Mouse (Mus musculus) limb, embryonic 12.5 days (tissue): Measurements from ENCODE around the gene Ctnnbl1. TPM values are rescaled to one million over a fixed set of nuclear protein-coding genes. Genes with fewer than 3 reads are reported as not detected.

ENCODE experiments used
- ATAC-seq: fragments of 200-750 bp; cut with Nextera tagmentation; 2 replicates; pipeline ENCODE4 v1.8.0; 2017; ENCODE audit warnings: low read depth, moderate TSS enrichment; ENCODE audit not compliant: insufficient number of reproducible peaks, insufficient read depth, low FRiP score, low TSS enrichment
- H3K27ac ChIP-seq: fragments of 300-500 bp; sonication (generic); 2 replicates; pipeline ENCODE4 v1.5.1; 2016; ENCODE audit warnings: mild to moderate bottlenecking, moderate library complexity
- H3K27me3 ChIP-seq: fragments of 300-500 bp; sonication (generic); 2 replicates; pipeline ENCODE4 v1.6.1; 2016; ENCODE audit warnings: mild to moderate bottlenecking, moderate library complexity
- H3K36me3 ChIP-seq: fragments of 300-500 bp; sonication (generic); 2 replicates; pipeline ENCODE4 v1.6.1; 2016; ENCODE audit warnings: mild to moderate bottlenecking, moderate library complexity
- H3K4me1 ChIP-seq: fragments of 300-500 bp; sonication (generic); replicated peaks from 2 replicates; pipeline ENCODE4 v1.6.1; 2016
- H3K4me2 ChIP-seq: fragments of 300-500 bp; sonication (generic); 2 replicates; pipeline ENCODE4 v1.6.1; 2016; ENCODE audit warnings: mild to moderate bottlenecking, moderate library complexity
- H3K4me3 ChIP-seq: fragments of 300-500 bp; sonication (generic); replicated peaks from 2 replicates; pipeline ENCODE4 v1.5.1; 2016; ENCODE audit warnings: mild to moderate bottlenecking
- H3K9ac ChIP-seq: fragments of 300-500 bp; sonication (generic); replicated peaks from 2 replicates; pipeline ENCODE4 v1.6.1; 2016; ENCODE audit warnings: mild to moderate bottlenecking, moderate library complexity
- H3K9me3 ChIP-seq: fragments of 300-500 bp; sonication (generic); 2 replicates; pipeline ENCODE4 v1.6.1; 2016; ENCODE audit warnings: mild to moderate bottlenecking, moderate library complexity
- WGBS: fragments of 180-500 bp; shearing (Covaris S2); methylation state at CpG from one replicate; pipeline ENCODE4 v1.1.7; 2016; 5-methylcytosine and 5-hydroxymethylcytosine counted together
- polyA plus RNA-seq: library from polyadenylated mRNA; unstranded; fragments of >200 nt; fragmentation: Nextera tagmentation; extraction: Ambion mirVana; gene quantifications from 2 replicates; pipeline ENCODE4 v1.2.1, GENCODE M21; 2016

Ctnnbl1 gene
- polyA plus RNA-seq, 1 experiment from 2014 or later = 76.6 TPM

GRCm38 (mm10) chr2:157707191-157707923 is 29.8 kb upstream of the Ctnnbl1 start:
- Histone ChIP-seq H3K36me3 (no peaks in the 10 kb centered on the region), H3K4me2 (no peak overlapping the region), H3K27me3 (peaks cover 26% of the 10 kb centered on the region), H3K9me3 (no peaks in the 10 kb centered on the region), H3K27ac (no peak overlapping the region), H3K9ac (no peak overlapping the region), H3K4me1 (peaks cover 16% of the 10 kb centered on the region), H3K4me3 (no peak overlapping the region)
- WGBS = 45% methylated on average over 11 of the region's 11 CpGs
- no peak for ATAC-seq

DNA sequence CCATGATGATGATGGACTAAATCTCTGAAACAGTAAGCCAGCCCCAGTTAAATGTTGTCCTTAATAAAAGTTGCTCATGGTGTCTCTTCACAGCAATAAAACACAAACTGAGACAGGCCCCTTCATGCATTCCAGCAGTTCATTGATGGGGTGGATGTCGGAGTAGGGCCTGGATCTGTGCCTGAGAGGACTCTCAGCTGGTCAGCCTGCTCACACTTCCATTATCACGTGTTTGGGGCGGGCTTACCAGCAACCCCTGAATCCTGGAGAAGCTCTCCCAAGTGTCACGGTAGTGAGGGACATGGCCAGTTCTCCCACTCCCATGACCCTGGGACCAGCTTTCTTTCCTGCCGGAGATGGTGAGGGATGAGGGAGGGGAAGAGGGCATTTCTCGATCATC is 24.5 kb upstream of the Ctnnbl1 start:
- WGBS = 74% methylated on average over 6 of the region's 6 CpGs
- Histone ChIP-seq H3K27ac (no peak overlapping the region), H3K9ac (no peak overlapping the region), H3K36me3 (no peaks in the 10 kb centered on the region), H3K27me3 (no peaks in the 10 kb centered on the region), H3K4me1 (peaks cover 12% of the 10 kb centered on the region; the same call in 1 of the 2 replicates), H3K9me3 (no peaks in the 10 kb centered on the region), H3K4me2 (no peak overlapping the region), H3K4me3 (no peak overlapping the region)
- no peak for ATAC-seq

DNA sequence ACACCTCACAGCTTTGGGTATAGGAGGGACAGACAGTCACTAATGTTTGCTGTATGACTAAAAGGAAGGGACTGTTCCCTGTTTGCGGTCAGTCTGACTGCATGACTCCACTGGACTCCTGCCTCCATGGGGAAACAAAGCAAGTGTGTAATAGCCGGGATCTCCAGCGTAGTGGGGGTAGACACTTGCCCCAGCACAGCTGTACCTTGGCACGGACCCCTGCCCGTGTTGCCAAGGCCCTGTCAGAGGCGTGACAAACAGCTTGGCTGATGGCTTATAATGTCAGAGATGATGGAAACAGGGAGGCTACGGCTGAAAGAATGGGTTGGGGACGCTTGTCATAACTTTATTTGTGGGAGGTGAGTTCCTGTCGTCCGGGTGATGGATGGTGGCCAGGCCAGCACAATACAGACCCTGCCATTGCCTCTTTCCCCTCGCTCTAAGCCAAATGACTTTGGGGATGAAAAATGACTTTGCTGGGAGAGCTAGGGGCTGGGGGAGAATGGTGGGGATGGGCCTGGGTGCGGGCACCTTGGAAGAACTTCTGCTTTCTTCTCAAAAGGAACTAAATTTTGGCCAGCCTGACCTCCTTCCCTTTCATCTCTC is 21.5 kb upstream of the Ctnnbl1 start:
- Histone ChIP-seq H3K9me3 (0 out of 2 replicates have a peak, but pooled peaks cover under 1% of the 10 kb centered on the region), H3K4me2 (no peak overlapping the region), H3K4me1 (peaks cover 27% of the 10 kb centered on the region), H3K9ac (no peak overlapping the region), H3K27me3 (no peaks in the 10 kb centered on the region), H3K27ac (no peak overlapping the region), H3K4me3 (no peak overlapping the region), H3K36me3 (no peaks in the 10 kb centered on the region)
- ATAC-seq = no peak
- WGBS = 61% methylated on average over 12 of the region's 12 CpGs

- Histone ChIP-seq H3K27me3 (no peaks in the 10 kb centered on the region), H3K4me1 (peaks cover 22% of the 10 kb centered on the region), H3K27ac (0 out of 2 replicates have a peak overlapping the region, but pooled peaks have one; percentile 1), H3K36me3 (no peaks in the 10 kb centered on the region), H3K4me2 (no peak overlapping the region), H3K9ac (no peak overlapping the region), H3K4me3 (no peak overlapping the region), H3K9me3 (0 out of 2 replicates have a peak, but pooled peaks cover 3% of the 10 kb centered on the region)
- no peak for ATAC-seq
- WGBS = 39% methylated on average over 4 of the region's 4 CpGs
Measured at GRCm38 (mm10) chr2:157718441-157718840, 18.8 kb upstream of the Ctnnbl1 start.

DNA sequence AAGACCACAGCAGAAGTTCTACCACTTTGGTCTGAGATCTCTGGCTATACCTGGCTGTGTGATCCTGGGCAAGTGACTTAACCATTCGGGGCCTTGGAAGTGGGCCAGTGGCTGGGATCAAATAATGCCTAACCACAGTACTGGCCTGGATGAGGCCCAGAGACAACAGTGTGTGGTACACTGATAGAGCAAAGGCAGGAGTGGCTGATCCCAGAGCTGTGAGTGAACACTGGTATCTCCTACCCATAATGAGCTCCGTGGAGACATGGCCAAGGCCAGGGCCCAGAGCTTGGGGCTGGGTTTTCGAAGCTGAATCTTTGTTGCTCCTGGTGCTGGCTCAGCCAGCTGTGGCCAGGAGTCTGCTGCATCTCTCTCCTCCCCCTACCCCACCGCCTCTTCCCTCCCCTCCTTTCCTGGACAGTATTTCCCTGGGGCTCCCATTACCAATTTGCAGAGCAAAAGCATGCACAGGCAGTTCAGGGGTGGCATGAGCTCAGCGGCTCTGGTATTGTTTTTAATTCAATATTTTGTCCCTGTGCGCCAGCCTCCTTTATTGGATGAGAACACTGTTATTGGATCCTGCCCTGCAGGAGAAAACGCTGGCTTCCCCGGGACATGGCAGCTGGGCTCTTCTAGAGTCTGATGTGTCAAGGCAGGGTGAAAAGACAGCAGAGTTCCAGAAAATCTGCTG is 13.2 kb upstream of the Ctnnbl1 start:
- no peak overlapping the region for H3K4me2 ChIP-seq
- H3K4me1 ChIP-seq = peaks cover 26% of the 10 kb centered on the region
- H3K9me3 ChIP-seq = 0 out of 2 replicates have a peak, but pooled peaks cover 3% of the 10 kb centered on the region
- WGBS = 43% methylated on average over 8 of the region's 8 CpGs
- H3K4me3 ChIP-seq = no peak overlapping the region
- H3K36me3 ChIP-seq = no peaks in the 10 kb centered on the region
- no peaks in the 10 kb centered on the region for H3K27me3 ChIP-seq
- peak overlapping the region; percentile 72 for H3K27ac ChIP-seq
- H3K9ac ChIP-seq = no peak overlapping the region
- no peak for ATAC-seq

DNA sequence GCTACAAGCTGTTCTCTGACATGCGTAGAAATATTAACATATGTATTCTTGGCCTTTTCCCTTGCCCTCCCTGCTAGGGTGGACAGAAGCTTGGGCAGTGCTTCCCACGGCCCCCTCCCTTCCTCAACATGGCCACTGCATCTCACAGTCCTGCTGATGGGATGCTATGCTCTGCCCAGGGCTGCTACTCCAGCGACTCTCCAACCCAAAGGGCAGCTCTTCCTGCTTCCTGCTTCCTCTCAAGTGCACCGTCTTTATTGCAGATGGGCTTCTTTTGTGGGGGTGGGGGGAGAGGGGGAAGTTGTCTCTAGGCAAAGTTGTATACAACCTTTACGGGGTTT is 12.7 kb upstream of the Ctnnbl1 start:
- Histone ChIP-seq H3K9me3 (0 out of 2 replicates have a peak, but pooled peaks cover 3% of the 10 kb centered on the region), H3K4me3 (no peak overlapping the region), H3K4me1 (peaks cover 21% of the 10 kb centered on the region), H3K27ac (peak overlapping the region; percentile 72), H3K27me3 (no peaks in the 10 kb centered on the region), H3K36me3 (no peaks in the 10 kb centered on the region), H3K4me2 (no peak overlapping the region), H3K9ac (no peak overlapping the region)
- ATAC-seq = no peak
- 60% methylated on average over 5 of the region's 5 CpGs for WGBS

- Histone ChIP-seq H3K4me1 (no peaks in the 10 kb centered on the region), H3K36me3 (peaks cover 22% of the 10 kb centered on the region; the same call in 1 of the 2 replicates), H3K9me3 (peaks cover 8% of the 10 kb centered on the region), H3K27ac (no peak overlapping the region), H3K4me3 (no peak overlapping the region), H3K9ac (no peak overlapping the region), H3K4me2 (no peak overlapping the region), H3K27me3 (no peaks in the 10 kb centered on the region)
- WGBS = 77% methylated on average over 7 of the region's 7 CpGs
- no peak for ATAC-seq
Measured at GRCm38 (mm10) chr2:157744619-157745018, 7.4 kb downstream of the Ctnnbl1 start.

GRCm38 (mm10) chr2:157745735-157746134 is 8.5 kb downstream of the Ctnnbl1 start:
- H3K4me1 ChIP-seq = peaks cover 3% of the 10 kb centered on the region; the same call in 1 of the 2 replicates

DNA sequence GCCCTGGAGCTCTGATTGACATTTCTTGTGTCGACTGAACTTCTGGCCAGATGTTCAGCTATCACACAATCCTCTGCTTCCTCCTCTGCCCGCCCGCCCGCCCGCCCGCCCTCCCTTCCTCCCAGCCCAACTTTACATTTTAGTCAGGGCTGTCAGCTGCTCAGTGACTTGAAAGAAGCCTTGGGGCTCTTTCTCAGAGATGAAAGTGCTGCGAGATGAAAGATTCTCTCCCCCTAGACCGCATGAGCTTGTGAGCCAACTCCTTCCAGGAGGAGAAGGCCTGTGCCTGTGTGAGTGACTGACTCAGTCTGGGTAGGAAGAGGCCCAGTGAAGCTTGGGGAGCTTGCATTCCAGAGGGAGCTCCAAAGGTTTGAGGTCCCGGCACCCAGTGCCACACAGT is 9.4 kb downstream of the Ctnnbl1 start:
- no peak overlapping the region for H3K9ac ChIP-seq
- H3K9me3 ChIP-seq = peaks cover 8% of the 10 kb centered on the region
- ATAC-seq = no peak
- WGBS = 41% methylated on average over 9 of the region's 9 CpGs
- peaks cover 21% of the 10 kb centered on the region; the same call in 1 of the 2 replicates for H3K36me3 ChIP-seq
- H3K4me2 ChIP-seq = no peak overlapping the region
- no peak overlapping the region for H3K27ac ChIP-seq
- H3K4me1 ChIP-seq = peaks cover 10% of the 10 kb centered on the region
- H3K4me3 ChIP-seq = no peak overlapping the region
- no peaks in the 10 kb centered on the region for H3K27me3 ChIP-seq

More at GRCm38 (mm10) chr2:157745735-157746134, 8.5 kb downstream of the Ctnnbl1 start:
- Histone ChIP-seq H3K4me3 (no peak overlapping the region), H3K27me3 (no peaks in the 10 kb centered on the region), H3K9me3 (peaks cover 8% of the 10 kb centered on the region), H3K4me2 (no peak overlapping the region), H3K27ac (no peak overlapping the region), H3K36me3 (peaks cover 25% of the 10 kb centered on the region; the same call in 1 of the 2 replicates), H3K9ac (no peak overlapping the region)
- WGBS = 95% methylated on average over 4 of the region's 4 CpGs
- no peak for ATAC-seq

DNA sequence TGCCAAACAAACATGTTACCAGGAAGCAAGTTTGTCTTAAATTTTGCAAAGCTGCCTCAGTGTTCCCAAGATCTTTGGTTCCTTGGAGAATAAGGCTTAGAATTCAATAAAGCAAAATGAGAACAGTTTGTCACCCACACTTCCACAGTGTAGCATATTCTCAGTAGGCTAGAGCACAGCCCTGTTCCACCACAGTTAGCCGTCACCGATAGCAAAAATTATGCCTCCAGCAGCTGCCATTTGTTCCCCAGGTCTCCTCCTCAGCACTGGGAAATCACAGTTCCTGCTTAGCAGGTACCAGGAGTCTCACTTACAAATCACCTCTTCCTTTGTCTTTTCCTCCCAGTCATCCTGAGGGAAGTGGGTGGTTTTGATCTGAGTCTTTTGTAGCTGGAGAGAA is 10.8 kb downstream of the Ctnnbl1 start:
- ATAC-seq = no peak
- Histone ChIP-seq H3K9me3 (peaks cover 8% of the 10 kb centered on the region), H3K27ac (no peak overlapping the region), H3K4me3 (no peak overlapping the region), H3K4me2 (no peak overlapping the region), H3K9ac (no peak overlapping the region), H3K36me3 (peaks cover 21% of the 10 kb centered on the region; the same call in 1 of the 2 replicates), H3K4me1 (peaks cover 19% of the 10 kb centered on the region), H3K27me3 (no peaks in the 10 kb centered on the region)
- 48% methylated on average over 2 of the region's 2 CpGs for WGBS

DNA sequence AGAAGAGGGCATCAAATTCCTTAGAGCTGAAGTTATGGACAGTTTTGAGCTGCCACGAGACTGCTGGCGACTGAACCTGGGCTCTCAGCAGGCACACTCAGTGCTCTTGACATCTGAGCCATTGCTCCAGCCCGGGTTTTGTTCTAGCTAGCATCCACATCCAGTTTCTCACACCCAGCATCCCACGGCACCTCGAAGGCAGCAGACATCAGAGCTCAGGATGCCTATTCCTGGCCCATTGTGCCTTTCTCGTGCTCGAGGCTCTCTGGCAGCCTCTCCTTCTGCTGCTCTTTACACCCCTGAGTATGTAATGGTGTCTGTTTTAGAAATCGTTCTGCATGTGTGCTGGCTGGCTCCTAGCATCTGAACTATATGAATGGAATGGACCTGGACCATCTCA is 13.3 kb downstream of the Ctnnbl1 start:
- ATAC-seq = no peak
- WGBS = 77% methylated on average over 8 of the region's 8 CpGs
- Histone ChIP-seq H3K9me3 (peaks cover 5% of the 10 kb centered on the region), H3K4me1 (peaks cover 19% of the 10 kb centered on the region), H3K27ac (no peak overlapping the region), H3K9ac (no peak overlapping the region), H3K4me2 (no peak overlapping the region), H3K4me3 (no peak overlapping the region), H3K27me3 (no peaks in the 10 kb centered on the region), H3K36me3 (peaks cover 19% of the 10 kb centered on the region; the same call in 1 of the 2 replicates)
